8 mouse cellular contexts compared by ENCODE assay signal in genomic region chr3:89337721-89338578, GRCm38 (mm10). TPM values are rescaled to one million over a fixed set of nuclear protein-coding genes. Genes with fewer than 3 reads are reported as not detected.
A peak's percentile ranks its signal among the peaks of the same experiment; 100 is the strongest.
DNase-seq lines count a peak whose midpoint lies in the region; ATAC-seq lines count a peak whose summit lies in the region.

Gene Efna4 (minus strand): TSS chr3:89338028.

- H3K36me3 ChIP-seq in forebrain, embryonic 14.5 days (ENCODE audit: control insufficient read depth, insufficient read depth, low read length), result peaks cover 22% of the 10 kb centered on the region
- H3K36me3 ChIP-seq in intestine, embryonic 15.5 days, result peaks cover 13% of the 10 kb centered on the region
- H3K36me3 ChIP-seq in liver, embryonic 16.5 days (ENCODE audit: control insufficient read depth, insufficient read depth), result no peaks in the 10 kb centered on the region

- peak; percentile 78 for ATAC-seq in forebrain, embryonic 14.5 days
- ATAC-seq in intestine, embryonic 15.5 days, result peak; percentile 83
- ATAC-seq in liver, embryonic 16.5 days (ENCODE audit: low read depth), result peak; percentile 68

- H3K4me3 ChIP-seq in forebrain, embryonic 14.5 days (ENCODE audit: low read depth, low read length), result peak within 1 kb of the TSS; percentile 77
- H3K4me3 ChIP-seq in intestine, embryonic 15.5 days (replicated peaks), result peak within 1 kb of the TSS; percentile 92
- peak within 1 kb of the TSS; percentile 60 for H3K4me3 ChIP-seq in liver, embryonic 16.5 days (ENCODE audit: low read depth, low read length)

- peaks cover 19% of the 10 kb centered on the region for H3K4me1 ChIP-seq in forebrain, embryonic 14.5 days (ENCODE audit: control insufficient read depth, insufficient read depth, low read length)
- peaks cover 44% of the 10 kb centered on the region for H3K4me1 ChIP-seq in intestine, embryonic 15.5 days (replicated peaks)
- H3K4me1 ChIP-seq in liver, embryonic 16.5 days (ENCODE audit: control insufficient read depth, low read depth, low read length), result peaks cover 8% of the 10 kb centered on the region; the same call in 1 of the 2 replicates

- no peaks in the 10 kb centered on the region for H3K27me3 ChIP-seq in forebrain, embryonic 14.5 days (replicated peaks; ENCODE audit: control insufficient read depth, insufficient read depth, low read length)
- no peaks in the 10 kb centered on the region for H3K27me3 ChIP-seq in intestine, embryonic 15.5 days (replicated peaks)
- H3K27me3 ChIP-seq in liver, embryonic 16.5 days (ENCODE audit: control insufficient read depth, insufficient read depth, low read depth, low read length), result peaks cover 12% of the 10 kb centered on the region

- no peaks in the 10 kb centered on the region for H3K9me3 ChIP-seq in forebrain, embryonic 14.5 days (replicated peaks; ENCODE audit: control insufficient read depth, low read length)
- no peaks in the 10 kb centered on the region for H3K9me3 ChIP-seq in intestine, embryonic 15.5 days
- H3K9me3 ChIP-seq in liver, embryonic 16.5 days (replicated peaks; ENCODE audit: control insufficient read depth, low read length), result no peaks in the 10 kb centered on the region

- peak within 1 kb of the TSS; percentile 86 for H3K9ac ChIP-seq in forebrain, embryonic 14.5 days (ENCODE audit: low read length)
- H3K9ac ChIP-seq in intestine, embryonic 15.5 days, result peak within 1 kb of the TSS; percentile 93
- peak within 1 kb of the TSS; percentile 60 for H3K9ac ChIP-seq in liver, embryonic 16.5 days (ENCODE audit: low read depth, low read length)

- H3K27ac ChIP-seq in forebrain, embryonic 14.5 days (ENCODE audit: low read depth, low read length), result peak within 1 kb of the TSS; percentile 77
- H3K27ac ChIP-seq in intestine, embryonic 15.5 days, result peak within 1 kb of the TSS; percentile 93
- H3K27ac ChIP-seq in liver, embryonic 16.5 days (ENCODE audit: low read length), result no peak within 1 kb of the TSS

- under 1% methylated on average over 44 of the region's 44 CpGs for WGBS in forebrain, embryonic 14.5 days
- WGBS in intestine, embryonic 15.5 days, result under 1% methylated on average over 44 of the region's 44 CpGs
- 2% methylated on average over 44 of the region's 44 CpGs for WGBS in liver, embryonic 16.5 days (ENCODE audit: insufficient replicate concordance)

- peak; percentile 47 for DNase-seq in gastrocnemius, postnatal 10 days
- no peak for DNase-seq in gastrocnemius, postnatal 25 days
- peak; percentile 45 for DNase-seq in T-cell, adult 2 months (ENCODE audit: low spot score)
- DNase-seq in forebrain, embryonic 14.5 days (ENCODE audit: low spot score), result peak; percentile 88
- peak; percentile 81 for DNase-seq in retina, embryonic 14.5 days (ENCODE audit: low spot score)
- no peak for DNase-seq in left cerebral cortex, adult 8-10 months (ENCODE audit: low spot score in 2 of 2)

- peak within 1 kb of the TSS; percentile 71 for H3K4me2 ChIP-seq in forebrain, embryonic 14.5 days (ENCODE audit: low read length)
- H3K4me2 ChIP-seq in intestine, embryonic 15.5 days (replicated peaks), result peak within 1 kb of the TSS; percentile 85
- H3K4me2 ChIP-seq in liver, embryonic 16.5 days (ENCODE audit: low read depth, low read length), result peak within 1 kb of the TSS; percentile 79

RNA-seq across cellular contexts. Expression of gene Efna4, which starts in this region (rescaled TPM):
- 1 to 10 TPM in 1 of 2 experiments, under 1 TPM in 1; 0.82 to 1.9 TPM for total RNA-seq in gastrocnemius, postnatal 10 days (2021)
- total RNA-seq in gastrocnemius, postnatal 25 days (2021), result under 1 TPM in 1 of 2 experiments, not detected in 1; 0.38 TPM
- 12.3 and 14.6 TPM in 2 replicates for polyA plus RNA-seq in forebrain, embryonic 14.5 days (2014; fragmentation: Nextera tagmentation; extraction: Ambion mirVana)
- polyA plus RNA-seq in intestine, embryonic 15.5 days (2015; fragmentation: Nextera tagmentation; extraction: Ambion mirVana), result 16.9 and 18.1 TPM in 2 replicates
- polyA plus RNA-seq in liver, embryonic 16.5 days (2015; fragmentation: Nextera tagmentation; extraction: Ambion mirVana), result 0.51 and 0.60 TPM in 2 replicates
- under 1 TPM in 3 of 4 experiments, not detected in 1; 0.22 to 0.46 (median 0.30) TPM for total RNA-seq in left cerebral cortex, adult 8-10 months (2022)

Comparison
In these comparisons a context has a peak if more than half of its experiments do, and no peak if none do; other contexts are left out.
1. DNase-seq: peak in gastrocnemius, postnatal 10 days (single experiment), T-cell, adult 2 months (single experiment), forebrain, embryonic 14.5 days (single experiment) and retina, embryonic 14.5 days (single experiment); none in gastrocnemius, postnatal 25 days (single experiment) and left cerebral cortex, adult 8-10 months (0 of 2).
2. Peak in ATAC-seq, H3K4me3 ChIP-seq, H3K9ac ChIP-seq and H3K4me2 ChIP-seq in liver, embryonic 16.5 days; RNA of the gene not detected or under 1 TPM.
3. Peak in every context shown above with its lines, with median percentiles within 50 percentile points of each other: ATAC-seq, H3K4me2 ChIP-seq, H3K4me3 ChIP-seq and H3K9ac ChIP-seq.